ENCODE assay signal across 9 mouse cellular contexts in the genomic region with DNA sequence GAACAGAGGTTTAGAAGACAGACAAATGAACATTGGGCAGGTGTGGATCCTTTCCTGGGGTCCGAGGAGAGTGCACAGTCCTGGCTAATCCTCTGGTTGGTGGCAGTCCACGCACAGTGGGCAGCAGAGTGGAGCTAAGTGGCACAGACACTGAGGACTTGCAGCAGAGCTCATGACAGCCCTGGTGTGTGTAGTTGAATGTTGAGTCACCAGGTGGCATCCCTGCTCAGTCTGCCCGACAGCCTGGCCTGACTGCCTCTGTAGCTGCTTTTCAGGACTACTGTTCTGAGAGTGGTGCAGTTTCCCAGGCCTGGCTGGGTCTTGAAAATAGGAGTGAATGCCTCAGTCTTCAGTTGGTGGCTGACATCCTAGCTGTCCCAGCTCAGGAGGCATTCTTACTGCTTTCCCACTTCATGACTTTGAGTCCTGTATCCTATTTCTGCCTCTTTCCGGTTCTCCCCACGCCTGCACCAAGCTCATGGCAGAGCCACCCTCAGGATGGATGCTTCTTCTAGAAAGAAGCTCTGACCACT. TPM values are rescaled to one million over a fixed set of nuclear protein-coding genes. Genes with fewer than 3 reads are reported as not detected.
DNase-seq lines count a peak whose midpoint lies in the region; ATAC-seq and TF ChIP-seq lines count a peak whose summit lies in the region.
"Had no signal": no experiment of that assay in that cellular context is flagged by ENCODE, and none has a peak within 500 bp of the region (broad histone marks: within the 10 kb centered on the region; RNA-seq: fewer than 3 reads in every experiment).

No protein-coding gene starts in this region.

- peak; percentile 43 for DNase-seq in layer of hippocampus, adult 11-12 months (ENCODE audit: low spot score)
- DNase-seq in layer of hippocampus, adult 9-10 months (ENCODE audit: low spot score) = no peak
- peak; percentile 32 for DNase-seq in cerebellum, adult 9-11 months
- DNase-seq in frontal cortex, adult 2 months (ENCODE audit: extremely low spot score in 1 of 2, low spot score in 1 of 2) = peak; percentile 24 to 58
- peak; percentile 35 for DNase-seq in liver, postnatal 0 days
- DNase-seq in right cerebral cortex, postnatal 4 days = peak; percentile 32
- DNase-seq in ovary, postnatal 14 days (ENCODE audit: low spot score) = no peak

- H3K27me3 ChIP-seq in kidney, embryonic 16.5 days (ENCODE audit: insufficient read depth, low read length) = no peaks in the 10 kb centered on the region
- no peaks in the 10 kb centered on the region for H3K27me3 ChIP-seq in liver, postnatal 0 days (ENCODE audit: insufficient read depth, low read length)
- H3K27me3 ChIP-seq: limb, embryonic 13.5 days had no signal

- peak; percentile 74 for ATAC-seq in kidney, embryonic 16.5 days (ENCODE audit: low FRiP score, low TSS enrichment)
- ATAC-seq in liver, postnatal 0 days = 0 out of 2 replicates have a peak, but pooled peaks have one; percentile 22

- no peak overlapping the region for H3K27ac ChIP-seq in kidney, embryonic 16.5 days (ENCODE audit: low read length)
- H3K27ac ChIP-seq in liver, postnatal 0 days (ENCODE audit: low read depth) = peak overlapping the region; percentile 91
- H3K27ac ChIP-seq: limb, embryonic 13.5 days had no signal

- no peaks in the 10 kb centered on the region for H3K4me1 ChIP-seq in kidney, embryonic 16.5 days (ENCODE audit: insufficient read depth, low read length)
- H3K4me1 ChIP-seq in liver, postnatal 0 days (ENCODE audit: insufficient read depth) = peaks cover 9% of the 10 kb centered on the region; the same call in 1 of the 2 replicates
- H3K4me1 ChIP-seq: limb, embryonic 13.5 days had no signal

- no peak for TF ChIP-seq EP300 in liver, postnatal 0 days (IDR thresholded peaks at IDR 0.05; ENCODE audit: low read depth)

- no peaks in the 10 kb centered on the region for H3K9me3 ChIP-seq in kidney, embryonic 16.5 days (ENCODE audit: low read length)
- no peaks in the 10 kb centered on the region for H3K9me3 ChIP-seq in liver, postnatal 0 days (ENCODE audit: low read length)
- H3K9me3 ChIP-seq: limb, embryonic 13.5 days had no signal

- WGBS in kidney, embryonic 16.5 days = 63% methylated on average over 5 of the region's 5 CpGs
- WGBS in liver, postnatal 0 days (ENCODE audit: insufficient replicate concordance) = 49% methylated on average over 5 of the region's 5 CpGs

- no peaks in the 10 kb centered on the region for H3K36me3 ChIP-seq in kidney, embryonic 16.5 days (ENCODE audit: insufficient read depth, low read length)
- 0 out of 2 replicates have a peak, but pooled peaks cover 3% of the 10 kb centered on the region for H3K36me3 ChIP-seq in liver, postnatal 0 days (replicated peaks; ENCODE audit: insufficient read depth, low read length)
- H3K36me3 ChIP-seq: limb, embryonic 13.5 days had no signal

- no peak overlapping the region for H3K9ac ChIP-seq in kidney, embryonic 16.5 days (replicated peaks; ENCODE audit: low read length)
- H3K9ac ChIP-seq in liver, postnatal 0 days (replicated peaks) = peak overlapping the region; percentile 46; the same call in 1 of the 2 replicates
- H3K9ac ChIP-seq: limb, embryonic 13.5 days had no signal

- no peak overlapping the region for H3K4me3 ChIP-seq in kidney, embryonic 16.5 days (ENCODE audit: low read length)
- H3K4me3 ChIP-seq in liver, postnatal 0 days (ENCODE audit: low read depth, low read length) = no peak overlapping the region
- H3K4me3 ChIP-seq: limb, embryonic 13.5 days had no signal

- no peak overlapping the region for H3K4me2 ChIP-seq in kidney, embryonic 16.5 days (replicated peaks; ENCODE audit: low read depth, low read length)
- no peak overlapping the region for H3K4me2 ChIP-seq in liver, postnatal 0 days (ENCODE audit: low read depth, low read length)
- H3K4me2 ChIP-seq: limb, embryonic 13.5 days had no signal

- TF ChIP-seq CTCF in liver, postnatal 0 days (IDR thresholded peaks at IDR 0.05; ENCODE audit: low read depth) = peak; percentile 59

RNA-seq across cellular contexts. Expression of a gene that starts 16.7 kb away (rescaled TPM):
- polyA plus RNA-seq in frontal cortex, adult 2 months (2012; rRNA removed) = 0.15 and 0.26 TPM in 2 replicates
- polyA plus RNA-seq in kidney, embryonic 16.5 days (2015; fragmentation: Nextera tagmentation; extraction: Ambion mirVana) = 1.0 and 2.0 TPM in 2 replicates
- polyA plus RNA-seq in liver, postnatal 0 days (2015; fragmentation: Nextera tagmentation; extraction: Ambion mirVana) = 64.9 and 66.7 TPM in 2 replicates
- polyA plus RNA-seq: limb, embryonic 13.5 days had no signal

RNA-seq across cellular contexts. Expression of a gene that starts 28.5 kb away (rescaled TPM):
- 35.9 and 36.3 TPM in 2 replicates for polyA plus RNA-seq in frontal cortex, adult 2 months (2012; rRNA removed)
- 3.3 and 3.6 TPM in 2 replicates for polyA plus RNA-seq in kidney, embryonic 16.5 days (2015; fragmentation: Nextera tagmentation; extraction: Ambion mirVana)
- 9.7 and 10.0 TPM in 2 replicates for polyA plus RNA-seq in liver, postnatal 0 days (2015; fragmentation: Nextera tagmentation; extraction: Ambion mirVana)

Comparison
In these comparisons a context has a peak if more than half of its experiments do, and no peak if none do; other contexts are left out.
1. DNase-seq: peak in layer of hippocampus, adult 11-12 months (single experiment), cerebellum, adult 9-11 months (single experiment), frontal cortex, adult 2 months (2 of 2), liver, postnatal 0 days (single experiment) and right cerebral cortex, postnatal 4 days (single experiment); none in layer of hippocampus, adult 9-10 months (single experiment) and ovary, postnatal 14 days (single experiment).
2. RNA of a gene that starts 16.7 kb away (polyA plus RNA-seq): 64.9 to 66.7 TPM in liver, postnatal 0 days; 1.0 to 2.0 TPM in kidney, embryonic 16.5 days and 0.15 to 0.26 TPM in frontal cortex, adult 2 months; every median in the first group is over 10 times any median in the second.